Mouse (Mus musculus): ENCODE data around the gene Fam83b.

Gene Fam83b

DNA sequence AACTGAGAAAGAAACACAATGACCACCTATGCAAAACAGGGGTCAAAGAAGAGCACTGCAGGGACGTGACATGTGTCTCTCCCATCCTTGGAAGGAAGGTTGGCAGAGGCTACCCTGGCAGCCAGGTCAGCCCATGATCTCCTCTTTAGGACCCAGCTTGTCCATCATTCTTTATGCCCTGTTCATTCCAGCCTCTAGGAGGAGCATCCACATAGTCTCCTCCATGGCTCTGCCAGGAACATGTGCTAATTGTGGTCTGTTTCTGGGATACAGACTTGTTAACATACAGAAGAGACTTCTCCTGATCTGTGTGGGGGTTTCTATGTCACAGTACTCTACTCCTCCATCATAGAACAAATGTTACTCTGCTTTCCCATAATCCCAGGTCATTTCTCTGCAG, 48.3 kb downstream of the Fam83b start:
- no peak for DNase-seq

DNA sequence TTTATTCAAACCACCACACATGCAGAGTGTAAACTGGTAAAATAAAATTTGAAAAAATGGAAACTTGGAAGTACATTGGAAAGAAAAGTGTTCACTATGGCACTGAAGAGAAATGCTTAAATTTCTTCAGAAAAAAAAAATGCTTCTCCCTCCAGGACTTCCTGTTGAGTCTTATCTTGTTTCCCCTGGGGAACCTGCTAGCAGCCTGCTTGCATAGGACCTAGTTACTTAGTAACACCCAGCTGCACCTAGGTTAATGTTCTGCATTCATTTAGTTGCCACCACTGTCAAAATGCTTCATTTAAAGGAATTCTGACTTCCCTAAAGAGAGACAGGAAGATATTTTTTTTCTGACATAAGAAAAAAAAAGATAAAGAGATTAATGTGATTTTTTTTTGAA, 61.3 kb downstream of the Fam83b start:
- no peak for DNase-seq

DNA sequence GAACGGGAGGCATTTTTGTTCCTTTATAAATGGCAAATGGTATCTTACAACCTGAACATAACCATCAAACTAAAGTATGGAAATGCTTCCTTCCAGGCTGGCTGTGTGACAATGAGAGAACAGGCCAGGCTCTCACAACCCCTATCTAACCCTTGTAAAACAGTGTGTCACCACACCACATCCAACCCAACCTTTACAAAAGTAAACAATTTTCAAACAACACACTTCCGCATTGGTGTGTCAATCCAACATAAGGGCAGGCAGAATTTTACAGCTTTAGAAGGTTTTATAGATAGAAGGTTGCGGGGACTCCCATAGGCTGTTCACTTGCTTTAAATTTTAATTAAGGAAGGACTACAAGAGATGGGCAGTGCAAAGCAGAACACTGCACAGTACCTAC, 77.2 kb downstream of the Fam83b start:
- no peak for DNase-seq

DNA sequence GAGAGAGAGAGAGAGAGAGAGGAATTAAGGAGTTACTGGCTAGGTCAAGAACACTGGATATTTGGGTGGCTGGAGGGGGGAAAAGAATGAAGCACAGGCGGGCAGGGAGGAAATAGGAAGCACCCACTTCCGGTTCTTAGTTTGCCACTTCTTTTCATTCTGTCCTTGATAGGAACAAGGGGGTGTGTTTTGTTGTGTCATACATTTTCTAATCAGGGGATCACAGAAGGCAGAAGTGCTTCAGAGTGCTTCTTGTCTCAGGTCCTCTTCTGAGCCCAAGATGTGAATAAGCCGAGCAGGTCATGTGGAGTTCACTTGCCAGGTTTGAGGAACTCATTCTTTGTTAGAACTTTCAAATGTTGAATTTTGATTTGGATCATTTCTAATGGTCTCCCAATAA, 86.8 kb downstream of the Fam83b start:
- DNase-seq = no peak

DNA sequence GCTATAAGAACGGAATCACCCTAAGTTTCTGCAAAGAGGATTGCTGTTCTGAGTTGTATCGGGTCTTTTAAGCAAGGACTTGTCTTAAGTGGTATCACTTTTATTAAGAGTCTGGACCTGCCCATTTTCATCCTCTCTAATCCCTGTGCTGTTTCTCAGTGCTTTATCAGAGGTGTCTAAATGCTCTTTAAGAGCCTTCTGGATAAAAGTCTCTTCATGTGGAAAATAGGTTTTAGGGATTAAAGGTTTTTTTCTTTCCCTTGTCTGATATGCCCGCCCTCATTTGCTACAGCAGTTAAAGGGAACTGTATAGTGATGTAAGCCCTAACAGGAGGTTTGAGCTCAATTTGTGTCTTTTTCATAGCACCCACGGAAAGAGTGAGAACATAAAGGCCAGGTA, 97.4 kb downstream of the Fam83b start:
- no peak for DNase-seq

DNA sequence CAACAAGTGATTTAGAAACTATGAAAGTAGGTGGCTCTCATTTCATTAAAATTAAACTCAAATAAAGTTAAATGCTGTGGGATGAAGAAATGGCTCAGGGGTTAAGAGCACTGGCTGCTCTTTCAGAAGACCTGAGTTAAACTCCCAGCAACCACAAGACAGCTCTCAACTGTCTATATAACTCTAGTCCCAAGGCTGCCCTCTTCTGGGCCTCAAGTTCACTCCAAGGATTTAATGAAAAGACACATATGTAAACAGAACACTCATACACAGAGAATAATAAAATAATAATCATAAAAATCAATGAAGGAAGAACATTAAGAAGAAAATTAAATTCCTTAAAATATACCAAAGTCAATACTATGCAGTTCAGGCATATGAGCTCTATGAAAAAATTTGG, 105.4 kb downstream of the Fam83b start:
- no peak for DNase-seq

DNA sequence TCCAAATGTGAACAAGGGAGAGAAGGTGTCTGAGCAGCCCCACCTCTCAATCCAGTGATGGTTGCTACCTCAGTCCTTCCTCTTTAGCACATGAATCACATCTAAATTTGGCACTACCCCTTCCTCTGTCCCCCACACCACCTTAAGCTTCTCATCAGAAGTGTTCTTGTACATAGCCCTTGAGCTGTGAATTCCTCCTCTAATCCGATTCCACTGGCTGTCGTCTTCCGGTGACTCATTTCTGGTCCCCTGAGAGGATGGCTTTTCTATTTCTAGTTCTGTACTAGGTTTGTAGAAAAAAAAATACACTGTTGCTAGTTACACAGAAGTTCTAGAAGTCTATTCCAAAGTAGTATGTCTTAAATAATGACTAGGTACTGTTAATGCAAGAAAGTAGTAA, 111.2 kb downstream of the Fam83b start:
- no peak for DNase-seq
